Mouse (Mus musculus) liver, adult 2 months (tissue): ENCODE results near the gene Dcakd. TPM values are rescaled to one million over a fixed set of nuclear protein-coding genes. Genes with fewer than 3 reads are reported as not detected.

ENCODE experiments used
- DNase-seq: peaks from one replicate; pipeline ENCODE4 v3.0.0-alpha.2; 2011; ENCODE audit warnings: low read depth, low spot score; ENCODE audit errors: extremely low read depth
- H3K27ac ChIP-seq: fragments of 200-500 bp; replicated peaks from 2 replicates; pipeline ENCODE4 v1.5.1; 2012; ENCODE audit warnings: low read depth, mild to moderate bottlenecking, control low read depth, inconsistent platforms, low read length; ENCODE audit not compliant: insufficient read depth
- H3K27me3 ChIP-seq: fragments of 200-500 bp; 2 replicates; pipeline ENCODE4 v1.6.1; 2012; ENCODE audit warnings: mild to moderate bottlenecking, moderate library complexity, low read length, inconsistent platforms; ENCODE audit not compliant: control insufficient read depth, insufficient read depth
- H3K36me3 ChIP-seq: fragments of 200-500 bp; 2 replicates; pipeline ENCODE4 v1.6.1; 2012; ENCODE audit warnings: low read length, inconsistent platforms; ENCODE audit not compliant: control insufficient read depth, insufficient read depth
- H3K4me1 ChIP-seq: fragments of 200-500 bp; 2 replicates; pipeline ENCODE4 v1.6.1; 2011; ENCODE audit warnings: low read length; ENCODE audit not compliant: control insufficient read depth, insufficient read depth
- H3K4me3 ChIP-seq: fragments of 200-500 bp; 2 replicates; pipeline ENCODE4 v1.5.1; 2011; ENCODE audit warnings: low read depth, mild to moderate bottlenecking, control low read depth, low read length, moderate library complexity; ENCODE audit not compliant: insufficient read depth
- H3K79me2 ChIP-seq: fragments of 200-500 bp; 2 replicates; pipeline ENCODE4 v1.6.1; 2012; ENCODE audit warnings: inconsistent platforms, mild to moderate bottlenecking, low read length, moderate library complexity; ENCODE audit not compliant: control insufficient read depth, insufficient read depth
- H3K9ac ChIP-seq: fragments of 200-500 bp; 2 replicates; pipeline ENCODE4 v1.6.1; 2012; ENCODE audit warnings: low read depth, mild to moderate bottlenecking, control low read depth, inconsistent platforms, low read length
- CTCF ChIP-seq: fragments of 200-500 bp; IDR thresholded peaks from 2 replicates; pipeline ENCODE4 v1.5.1; 2011; ENCODE audit warnings: low read depth, low read length, control low read depth
- POLR2A ChIP-seq: fragments of 200-500 bp; IDR thresholded peaks from 2 replicates; pipeline ENCODE4 v1.6.1; 2011; ENCODE audit warnings: low read length, control low read depth; ENCODE audit not compliant: insufficient read depth; ENCODE audit errors: extremely low read depth
- WGBS: fragments of 180-500 bp; shearing (Covaris S2); methylation state at CpG from one replicate; pipeline ENCODE4 v1.1.7; 2018; 5-methylcytosine and 5-hydroxymethylcytosine counted together
- polyA plus RNA-seq: library from polyadenylated mRNA; depleted of rRNA; stranded (reverse); fragments of >200 nt; gene quantifications from 2 replicates; pipeline ENCODE4 v1.2.3, GENCODE M21; 2012; rRNA removed
- total RNA-seq: library from RNA; depleted of rRNA; stranded (reverse); fragments of >200 nt; gene quantifications from 2 replicates; pipeline ENCODE4 v1.2.3, GENCODE M21; 2014; rRNA removed

Dcakd gene
- total and polyA plus RNA-seq, 2 experiments: 23.9 to 45.8 TPM

GRCm38 (mm10) chr11:102945306-102946264, 82.5 kb downstream of the Dcakd start:
- TF ChIP-seq POLR2A (no peak), CTCF (no peak)
- Histone ChIP-seq H3K4me1 (no peaks in the 10 kb centered on the region; the same call in 1 of the 2 replicates), H3K4me3 (no peak overlapping the region)

More at GRCm38 (mm10) chr11:102945306-102946264, 82.5 kb downstream of the Dcakd start:
- Histone ChIP-seq H3K27me3 (peaks cover 31% of the 10 kb centered on the region), H3K79me2 (no peaks in the 10 kb centered on the region), H3K27ac (no peak overlapping the region), H3K36me3 (no peaks in the 10 kb centered on the region), H3K9ac (no peak overlapping the region)
- DNase-seq: no peak
- 10% methylated on average over 54 of the region's 54 CpGs for WGBS

Other genes with a start within 250 kb of the Dcakd start
- 0.46 and 0.47 TPM in 2 replicates for gene Gjc1, start 208.6 kb downstream of the Dcakd start, total RNA-seq
- gene Gjc1, start 208.6 kb downstream of the Dcakd start, polyA plus RNA-seq: 0.11 and 0.26 TPM in 2 replicates
- not detected in 2 replicates for gene Higd1b, start 192.5 kb downstream of the Dcakd start, total RNA-seq
- not detected in 2 replicates for gene Higd1b, start 192.5 kb downstream of the Dcakd start, polyA plus RNA-seq
- gene Eftud2, start 147.3 kb downstream of the Dcakd start, total RNA-seq: 16.2 and 24.1 TPM in 2 replicates
- gene Eftud2, start 147.3 kb downstream of the Dcakd start, polyA plus RNA-seq: 41.5 and 53.3 TPM in 2 replicates
- gene Ccdc103, start 147.1 kb downstream of the Dcakd start, total RNA-seq: 0.09 TPM in 1 of 2 replicates, not detected in the other
- gene Ccdc103, start 147.1 kb downstream of the Dcakd start, polyA plus RNA-seq: 0.06 TPM in 1 of 2 replicates, not detected in the other
- 0.07 TPM in 1 of 2 replicates, not detected in the other for gene Fam187a, start 143.2 kb downstream of the Dcakd start, total RNA-seq
- not detected in 2 replicates for gene Fam187a, start 143.2 kb downstream of the Dcakd start, polyA plus RNA-seq
- gene Gfap, start 127.4 kb downstream of the Dcakd start, total RNA-seq: 0.18 and 0.20 TPM in 2 replicates
- gene Gfap, start 127.4 kb downstream of the Dcakd start, polyA plus RNA-seq: 0.29 and 0.35 TPM in 2 replicates
- gene Kif18b, start 103.2 kb downstream of the Dcakd start, total RNA-seq: 0.09 and 0.27 TPM in 2 replicates
- 0.05 and 0.12 TPM in 2 replicates for gene Kif18b, start 103.2 kb downstream of the Dcakd start, polyA plus RNA-seq
- gene C1ql1, start 81.6 kb downstream of the Dcakd start, total RNA-seq: 0.27 TPM in 1 of 2 replicates, not detected in the other
- gene C1ql1, start 81.6 kb downstream of the Dcakd start, polyA plus RNA-seq: not detected in 2 replicates
- 16.8 and 23.9 TPM in 2 replicates for gene Nmt1, start 143 bp downstream of the Dcakd start, total RNA-seq
- gene Nmt1, start 143 bp downstream of the Dcakd start, polyA plus RNA-seq: 34.1 and 34.3 TPM in 2 replicates
- 0.54 and 1.0 TPM in 2 replicates for gene Plcd3, start 73.3 kb upstream of the Dcakd start, total RNA-seq
- gene Plcd3, start 73.3 kb upstream of the Dcakd start, polyA plus RNA-seq: 0.31 and 2.0 TPM in 2 replicates
- 56.3 and 64.4 TPM in 2 replicates for gene Acbd4, start 73.3 kb upstream of the Dcakd start, total RNA-seq
- gene Acbd4, start 73.3 kb upstream of the Dcakd start, polyA plus RNA-seq: 66.6 and 83.9 TPM in 2 replicates
- gene Hexim1, start 87.9 kb upstream of the Dcakd start, total RNA-seq: 10.2 and 10.5 TPM in 2 replicates
- gene Hexim1, start 87.9 kb upstream of the Dcakd start, polyA plus RNA-seq: 12.1 and 13.5 TPM in 2 replicates
- 1.3 and 1.8 TPM in 2 replicates for gene Hexim2, start 104.1 kb upstream of the Dcakd start, total RNA-seq
- gene Hexim2, start 104.1 kb upstream of the Dcakd start, polyA plus RNA-seq: 1.6 and 1.9 TPM in 2 replicates
- gene Fmnl1, start 142.8 kb upstream of the Dcakd start, total RNA-seq: 0.46 and 0.74 TPM in 2 replicates
- 0.86 and 2.2 TPM in 2 replicates for gene Fmnl1, start 142.8 kb upstream of the Dcakd start, polyA plus RNA-seq
- not detected in 2 replicates for gene 1700023F06Rik, start 180.2 kb upstream of the Dcakd start, total RNA-seq
- not detected in 2 replicates for gene 1700023F06Rik, start 180.2 kb upstream of the Dcakd start, polyA plus RNA-seq
- not detected in 2 replicates for gene Spata32, start 190.1 kb upstream of the Dcakd start, total RNA-seq
- not detected in 2 replicates for gene Spata32, start 190.1 kb upstream of the Dcakd start, polyA plus RNA-seq
- gene Map3k14, start 239.1 kb upstream of the Dcakd start, total RNA-seq: 1.4 and 2.2 TPM in 2 replicates
- gene Map3k14, start 239.1 kb upstream of the Dcakd start, polyA plus RNA-seq: 2.0 and 2.1 TPM in 2 replicates